Mouse (Mus musculus) heart, postnatal 14 days (tissue): ENCODE results near the gene Scap. TPM values are rescaled to one million over a fixed set of nuclear protein-coding genes. Genes with fewer than 3 reads are reported as not detected.

Experiments
- DNase-seq, 2 experiments: peaks; one replicate each; pipeline ENCODE4 v3.0.0; 2021 to 2022
- intact Hi-C: fragments of 180-260 bp; cut with DNase I; formaldehyde crosslinking; loops from one replicate; pipeline ENCODE4 v1.15.1; 2025
- long read RNA-seq, 2 experiments: library from polyadenylated mRNA; stranded (forward); transcript quantifications; one replicate each; pipeline ENCODE4 v2.0.0; 2021
- total RNA-seq, 2 experiments: library from RNA; stranded (reverse); gene quantifications; 2 replicates each; pipeline ENCODE4 v1.2.3; 2021

The Scap gene
- total RNA-seq, result 10 to 100 TPM; 26.4 to 27.6 TPM
- long read RNA-seq, experiment 1, full-length matches to known transcripts, result 21 of 37 reads
- long read RNA-seq, experiment 1, partial matches to known transcripts, result 9 of 37 reads
- long read RNA-seq, experiment 1, other reads (novel, unspliced or antisense), result 7 of 37 reads
- long read RNA-seq, experiment 2, full-length matches to known transcripts, result 16 of 33 reads
- long read RNA-seq, experiment 2, partial matches to known transcripts, result 13 of 33 reads
- long read RNA-seq, experiment 2, other reads (novel, unspliced or antisense), result 4 of 33 reads

GRCm38 (mm10) chr9:110333135-110333895 is at the start of gene Scap:
Scap (plus strand) TSS chr9:110333288.
- peak; percentile 98 to 99 for DNase-seq
- intact Hi-C loops, result loop anchor here (5.0 kb wide), 2 partner anchors 34 to 74 kb away; partner anchors contain the start of gene Ptpn23

DNA sequence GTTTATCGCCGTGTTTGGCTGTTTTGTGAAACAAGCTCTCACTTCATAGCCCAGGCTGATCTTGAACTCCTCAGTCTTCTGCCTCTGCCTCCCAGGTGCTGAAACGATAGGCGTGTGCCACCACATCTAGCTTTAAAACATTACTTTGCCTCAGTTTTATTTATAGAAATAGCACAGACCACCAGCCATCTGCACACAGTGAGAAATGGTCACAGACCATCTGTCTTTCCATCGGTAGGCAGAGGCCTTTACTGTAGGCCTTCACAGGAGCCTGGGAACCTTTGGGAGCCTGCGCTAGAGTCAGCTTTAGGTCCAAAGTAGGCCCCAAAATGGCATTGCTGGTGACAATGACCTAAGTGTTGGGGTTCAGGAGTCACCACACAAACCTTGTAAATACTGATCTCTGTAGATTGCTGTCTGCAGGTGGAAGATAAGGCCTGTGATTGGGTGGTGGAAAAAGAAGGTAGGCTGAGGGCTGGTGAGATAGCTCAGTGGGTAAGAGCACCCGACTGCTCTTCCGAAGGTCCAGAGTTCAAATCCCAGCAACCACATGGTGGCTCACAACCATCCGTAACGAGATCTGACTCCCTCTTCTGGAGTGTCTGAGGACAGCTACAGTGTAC is 48.9 kb upstream of the Scap start:
- intact Hi-C loops, result no loop called here
- no peak for DNase-seq

DNA sequence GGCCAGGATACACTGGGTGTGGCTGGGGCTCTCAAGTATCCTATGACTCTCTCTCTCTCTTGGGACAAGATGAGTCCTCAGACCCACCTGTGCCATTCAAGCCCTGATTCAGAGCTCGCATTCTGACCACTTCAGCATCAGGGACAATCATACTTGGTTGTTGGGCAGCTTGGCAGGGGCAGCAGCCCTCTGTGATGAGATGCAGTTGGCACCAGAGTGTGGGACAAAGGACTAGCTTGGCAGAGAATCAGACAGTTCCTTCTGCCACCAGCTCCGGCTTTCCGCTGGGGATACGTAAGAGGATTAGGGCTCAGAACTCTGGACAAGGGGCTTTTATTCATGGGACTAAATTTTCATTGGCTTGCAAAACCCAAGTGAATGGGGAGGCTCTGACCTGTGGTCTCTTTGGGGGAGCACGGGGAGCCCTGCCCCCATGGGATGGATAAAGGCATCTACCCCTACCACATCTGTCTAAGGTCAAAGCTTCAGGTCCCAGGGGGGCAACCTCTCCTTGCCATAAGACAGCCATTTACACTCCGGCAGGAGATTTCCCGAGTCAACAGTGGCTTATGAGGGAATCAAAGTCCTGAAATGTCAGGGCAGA is 45.7 kb upstream of the Scap start:
- intact Hi-C loops, result no loop called here

DNA sequence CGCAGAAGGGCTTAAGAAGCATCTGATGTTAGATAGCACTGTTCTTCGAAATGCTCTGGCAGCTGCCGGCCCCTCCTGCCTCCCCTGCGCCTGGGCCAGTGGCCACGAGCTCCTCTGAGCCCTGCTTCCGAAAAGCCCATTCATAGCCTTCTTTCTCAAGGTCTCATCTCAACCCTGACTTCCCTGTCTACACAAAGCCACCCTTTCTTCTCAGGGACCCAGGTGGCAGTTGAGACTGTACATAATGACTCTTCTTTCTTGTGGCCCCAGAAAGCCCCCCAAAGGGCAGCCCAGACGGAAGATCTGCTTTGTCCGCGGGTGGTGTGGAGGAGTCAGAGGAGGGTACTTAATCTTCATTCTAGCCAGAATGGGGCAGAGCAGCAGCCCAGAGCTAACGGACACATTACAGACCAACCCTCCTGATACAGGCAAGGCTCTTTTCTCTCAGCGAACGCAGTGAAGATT is 39.8 kb upstream of the Scap start:
- no peak for DNase-seq
- intact Hi-C loops, result loop anchor here (10.0 kb wide), 1 partner anchor 118 kb away; no protein-coding TSS in a partner anchor

More for the DNA sequence above, 45.7 kb upstream of the Scap start:
- DNase-seq, result no peak

DNA sequence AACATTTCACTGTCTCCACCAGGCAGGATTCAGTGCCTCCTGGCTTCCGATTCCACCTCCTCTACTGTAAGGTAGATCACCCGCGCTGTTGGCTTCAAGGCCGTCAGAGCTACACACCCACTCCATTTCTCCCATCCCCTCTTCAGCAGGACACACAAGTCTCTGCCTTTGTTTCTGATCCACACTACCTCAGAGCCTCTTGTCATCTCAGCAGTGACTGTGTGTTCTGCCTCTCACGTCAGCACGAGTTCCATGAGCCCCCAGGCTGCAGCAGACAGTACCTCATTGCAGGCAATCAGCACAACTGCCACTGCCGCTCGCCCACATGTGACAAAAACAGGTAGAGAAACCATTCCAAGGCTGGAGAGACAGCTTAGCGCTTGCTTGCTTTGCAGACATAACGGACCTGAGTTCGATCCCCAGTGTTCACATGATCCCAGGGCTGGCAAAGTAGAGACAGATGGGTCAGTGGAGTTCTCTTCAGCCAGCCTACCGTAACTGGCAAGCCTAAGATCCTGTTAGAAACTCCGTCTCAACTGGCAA is 39.1 kb upstream of the Scap start:
- intact Hi-C loops, result loop anchor here (10.0 kb wide), 1 partner anchor 119 kb away; no protein-coding TSS in a partner anchor
- DNase-seq, result no peak

DNA sequence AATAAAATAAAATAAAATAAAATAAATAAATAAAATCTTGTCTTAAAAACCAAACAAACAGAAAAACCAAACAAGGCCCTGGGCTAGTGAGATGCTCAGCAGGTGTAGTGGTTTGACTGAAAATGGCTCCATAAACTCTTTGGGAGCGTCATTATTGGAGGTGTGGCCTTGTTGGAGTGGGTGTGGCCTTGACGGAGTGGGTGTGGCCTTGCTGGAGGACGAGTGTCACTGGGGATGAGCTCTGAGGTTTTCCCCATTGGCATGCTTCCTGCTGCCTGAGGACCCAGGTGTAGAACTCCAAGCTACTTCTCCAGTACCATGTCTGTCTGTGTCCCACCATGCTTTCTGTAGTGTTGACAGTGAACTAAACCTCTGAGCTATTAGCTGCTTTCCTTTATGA is 38.3 kb upstream of the Scap start:
- no peak for DNase-seq
- intact Hi-C loops, result loop anchor here (10.0 kb wide), 1 partner anchor 120 kb away; no protein-coding TSS in a partner anchor

GRCm38 (mm10) chr9:110296867-110297627 is 36.0 kb upstream of the Scap start:
- DNase-seq, result peak; percentile 81 to 90
- intact Hi-C loops, result loop anchor here (2.0 to 10.0 kb wide), 2 partner anchors 122 to 402 kb away; no protein-coding TSS in a partner anchor

DNA sequence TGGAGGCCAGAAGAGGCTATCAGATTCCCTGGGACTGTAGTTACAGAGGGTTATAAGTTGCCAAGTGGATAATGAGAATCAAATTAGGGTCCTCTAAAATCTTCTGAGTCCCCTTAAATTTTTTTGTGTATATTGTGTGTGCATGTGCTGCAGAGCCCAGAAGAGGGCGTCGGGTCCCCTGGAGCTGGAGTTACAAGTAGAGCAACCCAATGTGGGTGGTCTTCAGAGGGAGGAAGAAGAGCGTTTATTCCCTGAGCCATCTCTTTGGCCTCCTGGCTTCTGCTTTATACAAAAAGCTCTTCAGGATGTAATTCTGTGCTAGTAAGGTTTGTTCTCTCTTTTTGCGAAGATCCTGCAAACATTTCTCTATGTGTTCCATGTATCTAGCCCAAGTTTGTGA is 28.6 kb upstream of the Scap start:
- peak in 1 of 2 experiments; percentile 12 for DNase-seq
- intact Hi-C loops, result loop anchor here (5.0 to 10.0 kb wide), 2 partner anchors 187 to 970 kb away; partner anchors contain the start of genes Dhx30, Epm2aip1, Mlh1 and Smarcc1

GRCm38 (mm10) chr9:110304969-110305651 is 28.0 kb upstream of the Scap start, which contains the start of gene Elp6:
Elp6 (plus strand) TSS chr9:110305173.
- intact Hi-C loops, result loop anchor here (5.0 to 10.0 kb wide), 2 partner anchors 188 to 970 kb away; partner anchors contain the start of genes Dhx30, Epm2aip1, Mlh1 and Smarcc1
- peak; percentile 89 to 90 for DNase-seq

- intact Hi-C loops, result loop anchor here (10.0 kb wide), 1 partner anchor 968 kb away; the partner anchor contains the start of genes Epm2aip1 and Mlh1
- DNase-seq, result no peak
Measured at GRCm38 (mm10) chr9:110306371-110306770, 26.7 kb upstream of the Scap start.

- DNase-seq, result no peak
- intact Hi-C loops, result no loop called here
Measured at GRCm38 (mm10) chr9:110314706-110315105, 18.4 kb upstream of the Scap start.

DNA sequence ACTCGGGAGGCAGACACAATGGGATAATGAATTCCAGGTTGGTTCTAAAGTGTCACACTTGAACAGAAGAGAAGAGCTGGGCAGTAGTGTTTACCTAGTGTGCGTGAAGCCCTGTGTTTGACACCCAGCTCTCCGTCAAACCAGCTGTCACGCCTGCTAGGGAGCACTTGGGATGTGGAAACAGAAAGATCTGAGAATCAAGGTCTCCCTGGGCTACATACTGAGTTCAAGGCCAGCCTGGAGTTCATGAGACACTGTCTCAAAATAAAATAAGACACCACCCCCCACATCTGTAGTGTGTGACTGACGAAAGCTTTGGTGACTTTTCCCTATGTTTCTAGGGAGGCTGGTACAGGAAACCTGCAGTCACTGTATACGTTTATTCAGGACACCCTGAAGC is 17.7 kb upstream of the Scap start:
- intact Hi-C loops, result no loop called here

DNA sequence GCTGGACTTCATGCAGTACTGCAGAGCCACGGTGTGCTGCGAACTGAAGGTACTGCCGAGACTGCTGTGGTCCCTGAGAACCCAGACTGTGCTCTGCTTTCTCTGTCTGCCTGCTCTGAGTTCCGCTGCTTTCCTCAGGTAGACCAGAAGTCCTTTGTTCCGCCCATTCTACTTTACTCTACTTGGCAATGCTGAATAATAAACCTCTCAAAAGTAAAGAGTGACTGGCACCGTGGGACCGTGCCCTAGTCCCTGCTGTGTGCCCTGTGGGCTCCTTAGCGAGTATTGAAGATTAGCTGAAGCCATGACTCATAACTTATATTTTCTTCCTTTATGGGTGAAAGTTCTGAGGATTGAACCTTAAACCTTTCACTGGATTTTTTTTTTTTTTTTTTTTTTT is 17.2 kb upstream of the Scap start:
- no peak for DNase-seq
- intact Hi-C loops, result no loop called here

More for the DNA sequence above, 17.7 kb upstream of the Scap start:
- no peak for DNase-seq

DNA sequence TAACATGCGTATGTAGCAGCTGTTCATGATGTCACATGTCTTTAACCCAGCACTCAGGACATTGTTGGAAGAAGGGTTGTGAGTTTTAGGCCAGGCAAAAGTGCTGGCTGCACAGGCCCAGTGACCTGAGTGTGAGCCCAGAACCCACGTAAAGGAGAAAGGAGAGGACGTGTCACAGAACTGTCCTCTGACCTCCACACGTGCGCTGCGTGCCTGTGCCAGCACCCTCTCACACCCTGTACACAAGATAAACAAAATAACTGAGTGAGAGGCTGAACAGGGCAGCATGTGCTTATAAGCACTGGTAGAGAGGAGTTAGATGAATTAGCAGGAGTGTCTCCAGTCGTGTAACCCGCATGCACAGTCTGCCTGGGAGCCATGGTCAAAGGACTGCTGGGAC is 16.6 kb upstream of the Scap start:
- DNase-seq, result no peak
- intact Hi-C loops, result no loop called here

DNA sequence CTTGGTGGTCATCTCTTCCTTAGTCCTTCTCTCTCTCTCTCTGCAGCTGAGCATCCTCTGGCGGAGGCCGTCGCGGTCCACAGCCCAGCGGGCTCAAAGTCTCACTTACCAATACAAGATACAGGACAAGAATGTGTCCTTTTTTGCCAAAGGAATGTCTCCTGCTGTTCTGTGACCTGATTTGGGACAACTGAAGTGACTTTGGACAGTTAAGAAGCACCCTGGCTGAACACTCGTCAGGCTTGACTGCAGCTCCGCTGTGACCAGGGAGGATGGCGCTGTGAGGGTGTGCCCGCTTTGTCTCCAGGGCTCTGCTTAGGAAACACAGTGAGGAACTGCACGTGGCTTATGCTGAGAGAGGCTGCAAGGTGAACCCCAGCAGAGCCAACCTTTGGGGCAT is 12.3 kb upstream of the Scap start:
- no peak for DNase-seq
- intact Hi-C loops, result no loop called here

- no peak for DNase-seq
- intact Hi-C loops, result no loop called here
Measured at GRCm38 (mm10) chr9:110322972-110323371, 10.1 kb upstream of the Scap start.

DNA sequence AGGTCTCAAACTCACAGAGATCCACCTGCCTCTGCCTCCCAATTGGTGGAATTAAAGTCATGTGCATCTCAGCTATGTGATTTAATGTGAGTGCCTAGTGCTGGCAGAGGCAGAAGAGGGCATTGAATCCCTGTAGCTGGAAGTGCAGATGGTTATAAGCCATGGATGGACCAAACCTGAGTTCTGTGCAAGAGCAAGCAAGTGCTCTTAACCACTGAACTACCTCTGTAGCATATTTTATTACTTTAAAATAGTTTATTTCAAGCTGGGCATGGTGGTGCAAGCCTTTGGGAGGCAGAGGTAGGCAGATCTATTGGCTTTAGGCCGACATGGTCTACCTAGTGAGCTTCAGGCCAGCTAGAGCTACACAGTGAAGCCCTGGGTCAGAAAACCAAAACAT is 8.9 kb upstream of the Scap start:
- DNase-seq, result no peak
- intact Hi-C loops, result no loop called here

GRCm38 (mm10) chr9:110328178-110328577 is 4.9 kb upstream of the Scap start:
- intact Hi-C loops, result no loop called here
- DNase-seq, result no peak
